Mouse (Mus musculus) heart, embryonic 15.5 days (tissue): Measurements from ENCODE around the gene Obscn. TPM values are rescaled to one million over a fixed set of nuclear protein-coding genes. Genes with fewer than 3 reads are reported as not detected.

ENCODE experiments used
- ATAC-seq: fragments of 200-750 bp; cut with Nextera tagmentation; replicated peaks from 2 replicates; pipeline ENCODE4 v1.8.0; 2017; ENCODE audit warnings: low read depth, moderate TSS enrichment; ENCODE audit not compliant: insufficient number of reproducible peaks, insufficient read depth, low FRiP score
- H3K27ac ChIP-seq: fragments of 300-500 bp; sonication (generic); 2 replicates; pipeline ENCODE4 v1.5.1; 2015; ENCODE audit warnings: mild to moderate bottlenecking, inconsistent platforms
- H3K27me3 ChIP-seq: fragments of 300-500 bp; sonication (generic); 2 replicates; pipeline ENCODE4 v1.6.1; 2015; ENCODE audit warnings: inconsistent platforms
- H3K36me3 ChIP-seq: fragments of 300-500 bp; sonication (generic); 2 replicates; pipeline ENCODE4 v1.6.1; 2015; ENCODE audit warnings: mild to moderate bottlenecking, inconsistent platforms
- H3K4me1 ChIP-seq: fragments of 300-500 bp; sonication (generic); replicated peaks from 2 replicates; pipeline ENCODE4 v1.6.1; 2015; ENCODE audit warnings: inconsistent platforms
- H3K4me2 ChIP-seq: fragments of 300-500 bp; sonication (generic); 2 replicates; pipeline ENCODE4 v1.6.1; 2015; ENCODE audit warnings: inconsistent platforms, mild to moderate bottlenecking, moderate library complexity
- H3K4me3 ChIP-seq: fragments of 300-500 bp; sonication (generic); 2 replicates; pipeline ENCODE4 v1.5.1; 2015; ENCODE audit warnings: mild to moderate bottlenecking, inconsistent platforms
- H3K9ac ChIP-seq: fragments of 300-500 bp; sonication (generic); 2 replicates; pipeline ENCODE4 v1.6.1; 2015; ENCODE audit warnings: mild to moderate bottlenecking, inconsistent platforms
- H3K9me3 ChIP-seq: fragments of 300-500 bp; sonication (generic); replicated peaks from 2 replicates; pipeline ENCODE4 v1.6.1; 2016; ENCODE audit warnings: inconsistent platforms
- WGBS: fragments of 180-500 bp; shearing (Covaris S2); methylation state at CpG from one replicate; pipeline ENCODE4 v1.1.7; 2015; ENCODE audit warnings: mixed read lengths; 5-methylcytosine and 5-hydroxymethylcytosine counted together
- polyA plus RNA-seq: library from polyadenylated mRNA; unstranded; fragments of >200 nt; fragmentation: Nextera tagmentation; extraction: Ambion mirVana; gene quantifications from 2 replicates; pipeline ENCODE4 v1.2.1, GENCODE M21; 2015

Gene Obscn
- polyA plus RNA-seq, result 64.8 and 65.2 TPM in 2 replicates

- H3K27ac ChIP-seq, result peak within 1 kb of the TSS; percentile 87
- H3K4me2 ChIP-seq, result peak within 1 kb of the TSS; percentile 62
- peaks cover 15% of the 10 kb centered on the region; the same call in 1 of the 2 replicates for H3K36me3 ChIP-seq
- ATAC-seq, result no peak
- H3K4me1 ChIP-seq, result peaks cover 53% of the 10 kb centered on the region
- 28% methylated on average over 44 of the region's 44 CpGs for WGBS
- H3K9ac ChIP-seq, result peak within 1 kb of the TSS; percentile 71; the same call in 1 of the 2 replicates
- H3K9me3 ChIP-seq, result no peaks in the 10 kb centered on the region
- H3K27me3 ChIP-seq, result peaks cover 39% of the 10 kb centered on the region
- H3K4me3 ChIP-seq, result peak within 1 kb of the TSS; percentile 48
Observed at GRCm38 (mm10) chr11:59135904-59136452, at the start of gene Obscn. Gene Obscn (minus strand): TSS chr11:59136402.

- Histone ChIP-seq H3K9ac (no peak overlapping the region), H3K4me3 (no peak overlapping the region), H3K4me1 (peaks cover 25% of the 10 kb centered on the region), H3K36me3 (peaks cover 8% of the 10 kb centered on the region; the same call in 1 of the 2 replicates), H3K27ac (no peak overlapping the region), H3K27me3 (no peaks in the 10 kb centered on the region), H3K4me2 (no peak overlapping the region), H3K9me3 (no peaks in the 10 kb centered on the region)
- WGBS, result 85% methylated on average over 5 of the region's 5 CpGs
- ATAC-seq, result no peak
Observed at GRCm38 (mm10) chr11:59185490-59185889, 49.3 kb upstream of the Obscn start.

- H3K9me3 ChIP-seq, result no peaks in the 10 kb centered on the region
- peak; percentile 47 for ATAC-seq
- H3K27me3 ChIP-seq, result peaks cover 6% of the 10 kb centered on the region; the same call in 1 of the 2 replicates
- H3K4me3 ChIP-seq, result no peak overlapping the region
- H3K36me3 ChIP-seq, result peaks cover 8% of the 10 kb centered on the region; the same call in 1 of the 2 replicates
- 8% methylated on average over 3 of the region's 3 CpGs for WGBS
- peak overlapping the region; percentile 78 for H3K27ac ChIP-seq
- peak overlapping the region; percentile 32; the same call in 1 of the 2 replicates for H3K9ac ChIP-seq
- peak overlapping the region; percentile 33 for H3K4me2 ChIP-seq
- H3K4me1 ChIP-seq, result peaks cover 26% of the 10 kb centered on the region
Observed at GRCm38 (mm10) chr11:59183821-59184220, 47.6 kb upstream of the Obscn start.

GRCm38 (mm10) chr11:59182864-59183331 is 46.7 kb upstream of the Obscn start, which contains the start of gene Gjc2:
Gene Gjc2 (minus strand): TSS chr11:59183213.
- Histone ChIP-seq H3K9ac (peak within 1 kb of the TSS; percentile 32), H3K4me3 (no peak within 1 kb of the TSS), H3K9me3 (no peaks in the 10 kb centered on the region), H3K4me2 (peak within 1 kb of the TSS; percentile 33), H3K27me3 (peaks cover 16% of the 10 kb centered on the region), H3K4me1 (peaks cover 29% of the 10 kb centered on the region), H3K27ac (peak within 1 kb of the TSS; percentile 78), H3K36me3 (peaks cover 8% of the 10 kb centered on the region; the same call in 1 of the 2 replicates)
- WGBS, result 29% methylated on average over 3 of the region's 3 CpGs
- peak; percentile 42; the same call in 1 of the 2 replicates for ATAC-seq

- H3K36me3 ChIP-seq, result no peaks in the 10 kb centered on the region
- H3K27ac ChIP-seq, result no peak overlapping the region
- WGBS, result 7% methylated on average over 34 of the region's 34 CpGs
- H3K4me3 ChIP-seq, result peak overlapping the region; percentile 34
- ATAC-seq, result no peak
- H3K9ac ChIP-seq, result no peak overlapping the region
- H3K27me3 ChIP-seq, result peaks cover 60% of the 10 kb centered on the region
- H3K4me2 ChIP-seq, result peak overlapping the region; percentile 55
- H3K9me3 ChIP-seq, result no peaks in the 10 kb centered on the region
- peaks cover 25% of the 10 kb centered on the region for H3K4me1 ChIP-seq
Observed at GRCm38 (mm10) chr11:59176921-59177320, 40.7 kb upstream of the Obscn start.

- H3K27ac ChIP-seq, result no peak overlapping the region
- H3K36me3 ChIP-seq, result no peaks in the 10 kb centered on the region
- WGBS, result 3% methylated on average over 47 of the region's 48 CpGs
- H3K9ac ChIP-seq, result no peak overlapping the region
- peak overlapping the region; percentile 55 for H3K4me2 ChIP-seq
- no peaks in the 10 kb centered on the region for H3K9me3 ChIP-seq
- H3K4me3 ChIP-seq, result peak overlapping the region; percentile 34
- no peak; the same call in 1 of the 2 replicates for ATAC-seq
- H3K27me3 ChIP-seq, result peaks cover 60% of the 10 kb centered on the region
- peaks cover 25% of the 10 kb centered on the region for H3K4me1 ChIP-seq
Observed at GRCm38 (mm10) chr11:59176475-59176874, 40.3 kb upstream of the Obscn start.

GRCm38 (mm10) chr11:59174189-59174838 is 38.1 kb upstream of the Obscn start:
- Histone ChIP-seq H3K27me3 (peaks cover 58% of the 10 kb centered on the region), H3K27ac (no peak overlapping the region), H3K9me3 (no peaks in the 10 kb centered on the region), H3K4me2 (no peak overlapping the region), H3K4me1 (peaks cover 22% of the 10 kb centered on the region), H3K9ac (no peak overlapping the region), H3K4me3 (no peak overlapping the region), H3K36me3 (no peaks in the 10 kb centered on the region)
- ATAC-seq, result no peak
- WGBS, result 56% methylated on average over 6 of the region's 6 CpGs

GRCm38 (mm10) chr11:59170549-59170948 is 34.3 kb upstream of the Obscn start:
- no peaks in the 10 kb centered on the region for H3K36me3 ChIP-seq
- 0 out of 2 replicates have a peak overlapping the region, but pooled peaks have one; percentile 7 for H3K27ac ChIP-seq
- H3K4me1 ChIP-seq, result 0 out of 2 replicates have a peak, but pooled peaks cover 10% of the 10 kb centered on the region
- no peak overlapping the region for H3K4me3 ChIP-seq
- H3K9me3 ChIP-seq, result no peaks in the 10 kb centered on the region
- 86% methylated on average over 4 of the region's 4 CpGs for WGBS
- peaks cover 21% of the 10 kb centered on the region for H3K27me3 ChIP-seq
- 0 out of 2 replicates have a peak, but pooled peaks have one; percentile 4 for ATAC-seq
- H3K4me2 ChIP-seq, result no peak overlapping the region
- no peak overlapping the region for H3K9ac ChIP-seq

GRCm38 (mm10) chr11:59169807-59170206 is 33.6 kb upstream of the Obscn start:
- H3K36me3 ChIP-seq, result no peaks in the 10 kb centered on the region
- H3K4me2 ChIP-seq, result no peak overlapping the region
- H3K4me1 ChIP-seq, result 0 out of 2 replicates have a peak, but pooled peaks cover 10% of the 10 kb centered on the region
- H3K9me3 ChIP-seq, result no peaks in the 10 kb centered on the region
- no peak overlapping the region for H3K9ac ChIP-seq
- H3K27me3 ChIP-seq, result peaks cover 13% of the 10 kb centered on the region
- H3K27ac ChIP-seq, result 0 out of 2 replicates have a peak overlapping the region, but pooled peaks have one; percentile 7
- no peak for ATAC-seq
- H3K4me3 ChIP-seq, result no peak overlapping the region
- WGBS, result 47% methylated on average over 3 of the region's 3 CpGs

- Histone ChIP-seq H3K27me3 (no peaks in the 10 kb centered on the region), H3K36me3 (no peaks in the 10 kb centered on the region), H3K4me2 (no peak overlapping the region), H3K27ac (peak overlapping the region; percentile 53), H3K4me1 (peaks cover 37% of the 10 kb centered on the region), H3K9me3 (no peaks in the 10 kb centered on the region), H3K4me3 (no peak overlapping the region), H3K9ac (no peak overlapping the region)
- 39% methylated on average over 2 of the region's 2 CpGs for WGBS
- no peak for ATAC-seq
Observed at GRCm38 (mm10) chr11:59165616-59166241, 29.5 kb upstream of the Obscn start.

- Histone ChIP-seq H3K9ac (no peak overlapping the region), H3K36me3 (no peaks in the 10 kb centered on the region), H3K4me3 (0 out of 2 replicates have a peak overlapping the region, but pooled peaks have one; percentile 83), H3K4me1 (peaks cover 34% of the 10 kb centered on the region), H3K27me3 (no peaks in the 10 kb centered on the region), H3K27ac (peak overlapping the region; percentile 100), H3K4me2 (peak overlapping the region; percentile 78), H3K9me3 (no peaks in the 10 kb centered on the region)
- WGBS, result 45% methylated on average over 9 of the region's 9 CpGs
- ATAC-seq, result no peak
Observed at GRCm38 (mm10) chr11:59164384-59164783, 28.2 kb upstream of the Obscn start.
